Mouse (Mus musculus) G1E (cell line): Measurements from ENCODE around the gene Dnm2. TPM values are rescaled to one million over a fixed set of nuclear protein-coding genes. Genes with fewer than 3 reads are reported as not detected.

Source experiments
- ATAC-seq: 2 replicates; pipeline ENCODE4 v1.8.0; 2016; ENCODE audit warnings: mild to moderate bottlenecking; ENCODE audit not compliant: insufficient number of reproducible peaks, poor library complexity, low FRiP score, severe bottlenecking; ENCODE audit errors: extremely low read depth
- DNase-seq: peaks from one replicate; pipeline ENCODE4 v3.0.0; 2012; ENCODE audit warnings: low spot score
- H3K27me3 ChIP-seq: 2 replicates; pipeline ENCODE4 v1.6.1; 2012; ENCODE audit warnings: mild to moderate bottlenecking, low read length, inconsistent platforms; ENCODE audit not compliant: insufficient read depth
- H3K36me3 ChIP-seq: replicated peaks from 2 replicates; pipeline ENCODE3; 2012; ENCODE audit warnings: mild to moderate bottlenecking, inconsistent platforms
- H3K4me1 ChIP-seq: 2 replicates; pipeline ENCODE4 v1.6.1; 2012; ENCODE audit warnings: low read depth, low read length, inconsistent platforms, mixed read lengths; ENCODE audit not compliant: insufficient read depth
- H3K4me3 ChIP-seq: 2 replicates; pipeline ENCODE4 v1.5.1; 2012; ENCODE audit warnings: low read depth, mild to moderate bottlenecking, inconsistent platforms, low read length, moderate library complexity, mixed read lengths
- H3K9me3 ChIP-seq: replicated peaks from 2 replicates; pipeline ENCODE4 v1.6.1; 2012; ENCODE audit warnings: inconsistent platforms
- CTCF ChIP-seq: IDR thresholded peaks from 2 replicates; pipeline ENCODE4 v1.5.1; 2012; ENCODE audit warnings: low read depth, low read length, inconsistent platforms, mixed read lengths
- GATA1 ChIP-seq: IDR thresholded peaks from 2 replicates; pipeline ENCODE4 v1.6.1; 2012; ENCODE audit warnings: borderline replicate concordance, low read length, inconsistent platforms, mixed read lengths
- GATA2 ChIP-seq: IDR thresholded peaks from 2 replicates; pipeline ENCODE4 v1.6.1; 2012; ENCODE audit warnings: low read depth, low read length, inconsistent platforms, borderline replicate concordance
- POLR2AphosphoS5 ChIP-seq: IDR thresholded peaks from 2 replicates; pipeline ENCODE4 v1.6.1; 2012; ENCODE audit warnings: low read depth, low read length, inconsistent platforms; ENCODE audit not compliant: insufficient replicate concordance
- TAL1 ChIP-seq: conservative IDR thresholded peaks from 2 replicates; pipeline ENCODE4 v1.6.1; 2012; ENCODE audit warnings: low read depth, low read length, inconsistent platforms, mixed read lengths
- polyA plus RNA-seq: library from polyadenylated mRNA; stranded (reverse); fragments of >175 nt; gene quantifications from 2 replicates; pipeline ENCODE4 v1.2.3, GENCODE M21; 2012
- total RNA-seq, 2 experiments: library from RNA; stranded (forward) in 1 of 2; stranded (reverse) in 1 of 2; fragments of 200-1000 nt in 1 of 2; fragments of >200 nt in 1 of 2; fragmentation: Nextera tagmentation in 1 of 2; gene quantifications; 2 replicates each; pipeline ENCODE4 v1.2.3; 2014 to 2017

Dnm2 gene
- total and polyA plus RNA-seq, 3 experiments: 72.7 to 427 (median 214) TPM

DNA sequence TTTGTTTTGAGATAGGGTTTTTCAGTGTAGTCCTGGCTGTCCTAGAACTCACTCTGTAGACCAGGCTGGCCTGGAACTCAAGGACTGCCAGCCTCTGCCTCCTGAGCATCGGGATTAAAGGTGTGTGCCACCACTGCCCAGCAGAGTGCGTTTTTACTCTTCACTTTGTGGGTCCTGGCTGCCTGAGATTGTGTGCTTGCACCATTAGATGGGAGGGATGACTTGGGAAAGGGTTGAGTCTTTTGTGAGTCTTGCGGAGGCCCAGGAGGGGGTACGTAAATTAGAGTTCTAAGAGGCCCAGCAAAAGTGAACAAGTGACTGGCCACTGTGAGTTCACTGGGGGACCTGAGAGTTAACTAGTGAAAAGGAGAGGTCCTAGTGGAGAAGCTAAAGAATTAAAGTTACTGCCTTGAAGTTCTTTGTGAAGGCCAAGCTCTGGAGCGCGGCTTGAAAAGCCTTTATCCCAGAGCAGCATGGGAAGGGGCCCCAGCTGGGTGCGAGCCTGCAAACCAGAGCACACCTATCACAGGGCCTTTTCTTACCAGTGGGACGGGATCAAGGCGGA, 120.7 kb downstream of the Dnm2 start:
- ATAC-seq: peak; percentile 46; the same call in 1 of the 2 replicates
- DNase-seq: peak; percentile 64

DNA sequence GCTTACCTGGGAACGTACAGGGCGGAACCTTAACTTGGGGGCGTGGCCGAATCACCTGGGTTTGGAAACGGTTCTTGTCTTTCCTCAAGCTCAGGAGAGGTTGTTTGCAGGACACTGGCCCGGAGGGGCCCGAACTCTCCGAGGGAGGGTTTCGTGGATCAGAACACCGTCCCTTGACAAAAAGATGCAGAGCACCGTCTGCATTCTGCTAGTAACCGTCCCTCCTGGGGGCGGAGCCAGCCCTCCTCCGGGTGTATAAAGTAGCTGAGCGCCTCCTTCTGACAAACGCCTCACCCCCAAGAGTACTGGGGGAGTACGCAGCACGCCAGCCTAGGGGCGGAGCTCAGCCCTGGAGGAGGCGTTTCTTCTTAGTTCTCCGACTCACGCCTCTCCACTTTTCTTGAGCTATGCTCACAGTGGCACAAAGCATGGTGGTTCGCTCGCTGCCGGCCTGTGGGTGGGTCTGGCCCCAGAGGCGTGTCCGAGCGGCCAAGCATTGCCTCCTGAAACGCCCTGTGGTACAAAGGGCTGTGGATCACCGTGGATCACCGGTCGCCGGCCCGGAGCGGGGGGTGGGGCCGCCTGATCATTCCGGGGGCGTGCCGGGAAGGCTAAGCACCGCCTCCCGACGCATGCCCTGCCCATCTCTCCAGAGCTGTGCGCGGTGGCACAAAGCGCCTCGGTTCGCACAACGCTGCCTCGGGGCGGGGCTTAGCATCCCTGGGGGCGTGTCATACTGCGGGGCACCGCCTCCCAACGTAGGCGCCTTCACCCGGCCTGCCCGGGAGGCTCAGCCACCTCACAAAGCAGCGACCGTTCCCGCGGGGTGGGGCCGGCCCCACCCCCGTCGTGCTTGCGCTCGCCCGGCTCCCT, 121.4 kb downstream of the Dnm2 start:
- peak; percentile 92 for DNase-seq
- TF ChIP-seq CTCF (no peak), TAL1 (no peak), GATA1 (no peak), GATA2 (no peak), POLR2AphosphoS5 (no peak)
- ATAC-seq: peak; percentile 85

More for the DNA sequence above, 120.7 kb downstream of the Dnm2 start:
- Histone ChIP-seq H3K36me3 (peaks cover 21% of the 10 kb centered on the region), H3K27me3 (no peaks in the 10 kb centered on the region), H3K4me3 (peak overlapping the region; percentile 83), H3K4me1 (peaks cover 34% of the 10 kb centered on the region), H3K9me3 (no peaks in the 10 kb centered on the region)
- TF ChIP-seq POLR2AphosphoS5 (no peak), GATA1 (no peak), CTCF (no peak), GATA2 (no peak), TAL1 (no peak)

DNA sequence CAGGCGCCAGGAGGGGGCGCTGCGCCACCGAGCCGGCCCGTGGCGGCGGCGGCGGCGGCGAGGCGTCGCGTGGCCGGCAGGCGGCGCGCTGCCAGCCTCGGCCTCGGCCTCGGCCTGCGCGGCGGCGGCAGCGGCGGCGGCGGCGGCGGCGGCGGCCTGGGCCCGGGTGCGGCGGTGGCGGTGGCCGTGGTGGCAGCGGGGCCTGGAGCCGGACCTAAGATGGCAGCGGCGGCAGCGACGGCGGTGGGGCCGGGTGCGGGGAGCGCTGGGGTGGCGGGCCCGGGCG, 122.0 kb downstream of the Dnm2 start, which contains the start of gene Carm1:
TSS of gene Carm1 (plus strand) at position 106 of the 286 bp plus-strand sequence.
- no peak for DNase-seq

More for the DNA sequence above, 121.4 kb downstream of the Dnm2 start:
- Histone ChIP-seq H3K36me3 (peaks cover 28% of the 10 kb centered on the region), H3K27me3 (no peaks in the 10 kb centered on the region), H3K9me3 (no peaks in the 10 kb centered on the region), H3K4me1 (peaks cover 37% of the 10 kb centered on the region), H3K4me3 (peak overlapping the region; percentile 83)

DNA sequence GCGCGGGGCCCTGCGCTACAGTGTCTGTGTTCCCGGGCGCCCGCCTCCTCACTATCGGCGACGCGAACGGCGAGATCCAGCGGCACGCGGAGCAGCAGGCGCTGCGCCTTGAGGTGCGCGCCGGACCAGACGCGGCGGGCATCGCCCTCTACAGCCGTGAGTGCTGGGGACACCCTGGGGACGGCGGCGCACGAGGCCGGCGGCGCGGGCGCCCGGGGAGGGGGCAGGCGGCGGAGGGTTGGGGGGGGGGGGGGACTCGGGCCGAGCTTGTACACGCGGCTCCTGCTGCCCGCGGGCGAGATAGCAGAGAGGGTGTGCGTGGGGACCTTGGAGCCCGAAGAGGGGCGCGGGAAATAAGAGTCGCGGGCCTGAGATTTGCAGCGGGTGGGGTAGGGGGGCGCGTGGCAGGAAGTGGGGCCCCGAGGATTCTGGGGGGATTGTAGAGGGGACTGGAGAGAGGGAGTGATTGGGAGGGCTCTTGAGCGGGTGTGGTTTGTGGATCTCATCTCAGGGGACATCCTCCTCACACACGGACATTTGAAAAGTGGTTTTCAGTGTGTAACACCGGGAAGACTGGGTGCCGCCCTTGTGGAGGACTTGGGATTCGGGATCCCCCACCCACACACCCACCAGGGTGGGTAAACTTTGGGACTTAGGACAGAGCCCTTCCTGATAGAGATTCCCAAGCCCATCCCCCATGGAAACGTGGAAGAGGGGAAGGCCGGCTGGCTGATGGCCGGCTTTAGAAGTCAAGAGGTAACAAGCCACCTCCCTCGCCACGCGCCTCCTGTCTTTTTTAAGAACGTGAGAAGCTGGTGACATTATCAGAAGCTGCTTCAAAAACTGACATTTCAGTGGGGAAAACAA, 122.6 kb downstream of the Dnm2 start:
- H3K4me1 ChIP-seq: peaks cover 37% of the 10 kb centered on the region
- ATAC-seq: no peak

More for the DNA sequence above, 122.0 kb downstream of the Dnm2 start, which contains the start of gene Carm1:
- Histone ChIP-seq H3K36me3 (peaks cover 33% of the 10 kb centered on the region), H3K4me3 (peak within 1 kb of the TSS; percentile 83), H3K4me1 (peaks cover 37% of the 10 kb centered on the region), H3K27me3 (no peaks in the 10 kb centered on the region), H3K9me3 (no peaks in the 10 kb centered on the region)
- TF ChIP-seq GATA1 (no peak), GATA2 (no peak), CTCF (peak; percentile 42; the same call in 1 of the 2 replicates), TAL1 (no peak), POLR2AphosphoS5 (no peak)
- no peak for ATAC-seq

DNA sequence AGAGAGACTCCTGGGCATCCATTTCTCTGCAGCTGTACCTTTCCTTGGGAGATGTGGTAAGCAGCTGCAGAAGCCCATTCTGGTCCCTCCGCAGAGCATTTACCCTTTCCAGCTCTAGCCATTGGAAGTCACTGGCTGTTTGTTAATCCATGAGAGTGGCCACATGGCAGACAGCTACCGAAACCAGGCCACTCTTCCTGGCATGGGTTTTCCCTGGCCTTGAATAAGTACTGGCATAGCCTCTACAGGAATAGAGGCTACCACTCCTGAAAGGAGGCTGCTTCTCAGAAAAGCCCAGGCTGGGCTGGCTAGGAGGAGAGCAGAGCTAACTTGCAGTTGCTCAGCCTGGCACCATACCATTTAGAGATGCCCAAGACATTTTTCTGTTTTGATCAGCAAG, 126.3 kb downstream of the Dnm2 start:
- DNase-seq: no peak
- no peaks in the 10 kb centered on the region for H3K9me3 ChIP-seq

More for the DNA sequence above, 122.6 kb downstream of the Dnm2 start:
- Histone ChIP-seq H3K4me3 (peak overlapping the region; percentile 83), H3K9me3 (no peaks in the 10 kb centered on the region), H3K27me3 (no peaks in the 10 kb centered on the region), H3K36me3 (peaks cover 36% of the 10 kb centered on the region)
- TF ChIP-seq CTCF (no peak), GATA2 (no peak), TAL1 (no peak), GATA1 (no peak), POLR2AphosphoS5 (no peak)
- DNase-seq: peak; percentile 37

More for the DNA sequence above, 126.3 kb downstream of the Dnm2 start:
- Histone ChIP-seq H3K27me3 (no peaks in the 10 kb centered on the region), H3K36me3 (peaks cover 69% of the 10 kb centered on the region), H3K4me1 (peaks cover 36% of the 10 kb centered on the region), H3K4me3 (no peak overlapping the region)
- no peak for TF ChIP-seq CTCF
- no peak for TF ChIP-seq GATA1
- no peak for TF ChIP-seq POLR2AphosphoS5
- no peak for TF ChIP-seq TAL1
- no peak for TF ChIP-seq GATA2
- ATAC-seq: no peak
